Mouse (Mus musculus) lung, postnatal 0 days (tissue): ENCODE measurements around the gene Brd3.

Experiments
- CTCF ChIP-seq: IDR thresholded peaks from 2 replicates; pipeline ENCODE4 v1.5.1; 2016; ENCODE audit warnings: antibody characterized with exemption, mild to moderate bottlenecking
- EP300 ChIP-seq: IDR thresholded peaks from 2 replicates; pipeline ENCODE4 v1.6.1; 2016; ENCODE audit warnings: antibody characterized with exemption, mild to moderate bottlenecking, control low read depth

DNA sequence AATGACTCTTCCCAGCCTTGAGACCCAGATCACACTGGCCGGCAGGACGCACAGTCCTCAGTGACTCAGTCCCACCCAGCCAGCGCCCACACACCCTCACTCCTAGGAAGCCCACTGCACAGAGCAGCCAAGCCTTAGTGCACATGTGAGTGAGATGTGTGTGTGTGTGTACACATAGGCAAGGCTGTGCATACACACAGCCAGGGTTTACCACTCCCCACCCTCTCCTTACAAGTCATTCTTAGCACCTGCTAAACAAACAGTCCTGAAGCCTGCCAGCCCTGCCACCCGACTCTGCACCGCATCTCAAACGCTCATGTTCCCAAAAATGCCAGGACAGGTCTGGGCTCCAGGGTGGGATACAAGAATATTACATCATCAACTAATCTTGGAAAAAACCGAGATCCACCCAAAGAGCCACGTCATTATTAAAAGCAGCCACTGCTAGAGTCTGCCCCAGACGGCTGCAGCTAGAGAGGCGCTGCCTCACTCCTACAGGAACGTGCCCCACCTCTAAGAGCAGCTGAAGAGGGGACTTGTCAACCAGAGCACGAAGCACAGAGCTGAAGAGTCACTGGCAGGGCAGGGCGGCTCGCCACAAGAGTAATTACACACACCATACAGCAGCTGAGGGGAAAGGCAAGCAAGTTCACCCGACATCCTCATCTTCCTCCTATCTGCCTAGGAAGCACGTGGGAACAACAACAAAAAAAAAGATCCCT is 93.4 kb downstream of the Brd3 start:
- TF ChIP-seq CTCF (no peak), EP300 (peak; percentile 81)
